Mouse (Mus musculus): ENCODE measurements around the gene Nup98. TPM values are rescaled to one million over a fixed set of nuclear protein-coding genes. Genes with fewer than 3 reads are reported as not detected.

Gene Nup98
- polyA plus RNA-seq, 1 experiment from 2014 or later: 13.3 TPM

- Histone ChIP-seq H3K27me3 (replicated peaks; ENCODE audit: control insufficient read depth, insufficient read depth, low read length) (no peaks in the 10 kb centered on the region), H3K36me3 (ENCODE audit: control insufficient read depth, insufficient read depth) (peaks cover 42% of the 10 kb centered on the region), H3K9me3 (ENCODE audit: control insufficient read depth) (no peaks in the 10 kb centered on the region), H3K4me3 (ENCODE audit: low read depth, low read length) (no peak overlapping the region), H3K4me2 (replicated peaks; ENCODE audit: low read depth) (no peak overlapping the region), H3K9ac (ENCODE audit: low read depth, low read length) (no peak overlapping the region), H3K4me1 (replicated peaks; ENCODE audit: control insufficient read depth, insufficient read depth, low read length) (no peaks in the 10 kb centered on the region), H3K27ac (ENCODE audit: low read depth, low read length) (no peak overlapping the region)
- no peak for TF ChIP-seq CTCF (IDR thresholded peaks at IDR 0.05; ENCODE audit: low read depth)
- WGBS: 77% methylated on average over 6 of the region's 6 CpGs
- no peak for ATAC-seq
These were observed 92.6 kb downstream of the Nup98 start for GRCm38 (mm10) chr7:102117382-102117781.

- H3K4me2 ChIP-seq (replicated peaks; ENCODE audit: low read depth): no peak within 1 kb of the TSS
- 41% methylated on average over 7 of the region's 7 CpGs for WGBS
- H3K27ac ChIP-seq (ENCODE audit: low read depth, low read length): no peak within 1 kb of the TSS
- ATAC-seq: no peak
- no peaks in the 10 kb centered on the region for H3K9me3 ChIP-seq (ENCODE audit: control insufficient read depth)
- no peak within 1 kb of the TSS for H3K4me3 ChIP-seq (ENCODE audit: low read depth, low read length)
- no peaks in the 10 kb centered on the region for H3K4me1 ChIP-seq (replicated peaks; ENCODE audit: control insufficient read depth, insufficient read depth, low read length)
- no peak within 1 kb of the TSS for H3K9ac ChIP-seq (ENCODE audit: low read depth, low read length)
- no peak for TF ChIP-seq CTCF (IDR thresholded peaks at IDR 0.05; ENCODE audit: low read depth)
- H3K36me3 ChIP-seq (ENCODE audit: control insufficient read depth, insufficient read depth): peaks cover 36% of the 10 kb centered on the region
- no peaks in the 10 kb centered on the region for H3K27me3 ChIP-seq (replicated peaks; ENCODE audit: control insufficient read depth, insufficient read depth, low read length)
These were observed 93.2 kb downstream of the Nup98 start, which contains the start of gene Chrna10 for GRCm38 (mm10) chr7:102116579-102117331. Gene Chrna10 (minus strand): TSS chr7:102116828.

GRCm38 (mm10) chr7:102113151-102113729 lies 96.7 kb downstream of the Nup98 start:
- H3K27ac ChIP-seq (ENCODE audit: low read depth, low read length): no peak overlapping the region
- H3K9ac ChIP-seq (ENCODE audit: low read depth, low read length): no peak overlapping the region
- no peak overlapping the region for H3K4me3 ChIP-seq (ENCODE audit: low read depth, low read length)
- ATAC-seq: no peak
- H3K36me3 ChIP-seq (ENCODE audit: control insufficient read depth, insufficient read depth): peaks cover 3% of the 10 kb centered on the region; the same call in 1 of the 2 replicates
- 74% methylated on average over 45 of the region's 45 CpGs for WGBS
- no peaks in the 10 kb centered on the region for H3K4me1 ChIP-seq (replicated peaks; ENCODE audit: control insufficient read depth, insufficient read depth, low read length)
- no peak overlapping the region for H3K4me2 ChIP-seq (replicated peaks; ENCODE audit: low read depth)
- TF ChIP-seq CTCF (IDR thresholded peaks at IDR 0.05; ENCODE audit: low read depth): no peak
- no peaks in the 10 kb centered on the region for H3K9me3 ChIP-seq (ENCODE audit: control insufficient read depth)
- no peaks in the 10 kb centered on the region for H3K27me3 ChIP-seq (replicated peaks; ENCODE audit: control insufficient read depth, insufficient read depth, low read length)

- no peak for TF ChIP-seq CTCF (IDR thresholded peaks at IDR 0.05; ENCODE audit: low read depth)
- no peaks in the 10 kb centered on the region for H3K9me3 ChIP-seq (ENCODE audit: control insufficient read depth)
- H3K27ac ChIP-seq (ENCODE audit: low read depth, low read length): no peak overlapping the region
- 89% methylated on average over 4 of the region's 4 CpGs for WGBS
- no peak overlapping the region for H3K9ac ChIP-seq (ENCODE audit: low read depth, low read length)
- H3K27me3 ChIP-seq (replicated peaks; ENCODE audit: control insufficient read depth, insufficient read depth, low read length): no peaks in the 10 kb centered on the region
- H3K4me2 ChIP-seq (replicated peaks; ENCODE audit: low read depth): no peak overlapping the region
- H3K4me3 ChIP-seq (ENCODE audit: low read depth, low read length): no peak overlapping the region
- no peak for ATAC-seq
- no peaks in the 10 kb centered on the region for H3K4me1 ChIP-seq (replicated peaks; ENCODE audit: control insufficient read depth, insufficient read depth, low read length)
- H3K36me3 ChIP-seq (ENCODE audit: control insufficient read depth, insufficient read depth): no peaks in the 10 kb centered on the region
These were observed 100.2 kb downstream of the Nup98 start for GRCm38 (mm10) chr7:102109746-102110145.

DNA sequence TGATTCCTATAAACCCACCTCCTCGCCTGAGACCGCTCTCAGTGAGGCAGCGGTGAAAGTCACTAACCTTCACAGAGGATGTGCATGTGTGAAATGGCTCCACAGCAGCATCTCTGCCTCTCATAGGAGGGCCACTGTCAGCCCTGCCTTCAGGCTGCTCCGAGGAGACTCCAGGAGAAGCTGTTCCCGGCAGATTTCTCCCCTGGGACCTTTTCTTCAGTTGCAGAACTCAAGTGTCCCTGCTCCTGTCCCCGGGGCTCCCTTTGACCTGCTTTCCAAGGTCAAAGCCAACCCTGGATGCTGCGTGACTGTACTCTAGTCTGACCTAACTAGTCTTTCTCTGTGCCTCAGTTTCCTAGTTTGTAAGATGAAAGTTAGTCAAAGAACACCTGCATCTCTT lies 100.8 kb downstream of the Nup98 start, which contains the start of gene Art5:
Gene Art5 (minus strand): TSS at position 319 of the 400 bp plus-strand sequence.
- H3K4me1 ChIP-seq (replicated peaks; ENCODE audit: control insufficient read depth, insufficient read depth, low read length): no peaks in the 10 kb centered on the region
- no peaks in the 10 kb centered on the region for H3K27me3 ChIP-seq (replicated peaks; ENCODE audit: control insufficient read depth, insufficient read depth, low read length)
- no peak for TF ChIP-seq CTCF (IDR thresholded peaks at IDR 0.05; ENCODE audit: low read depth)
- no peak within 1 kb of the TSS for H3K9ac ChIP-seq (ENCODE audit: low read depth, low read length)
- no peak for ATAC-seq
- 68% methylated on average over 7 of the region's 7 CpGs for WGBS
- H3K9me3 ChIP-seq (ENCODE audit: control insufficient read depth): no peaks in the 10 kb centered on the region
- H3K36me3 ChIP-seq (ENCODE audit: control insufficient read depth, insufficient read depth): no peaks in the 10 kb centered on the region
- H3K27ac ChIP-seq (ENCODE audit: low read depth, low read length): no peak within 1 kb of the TSS
- no peak within 1 kb of the TSS for H3K4me2 ChIP-seq (replicated peaks; ENCODE audit: low read depth)
- no peak within 1 kb of the TSS for H3K4me3 ChIP-seq (ENCODE audit: low read depth, low read length)

DNA sequence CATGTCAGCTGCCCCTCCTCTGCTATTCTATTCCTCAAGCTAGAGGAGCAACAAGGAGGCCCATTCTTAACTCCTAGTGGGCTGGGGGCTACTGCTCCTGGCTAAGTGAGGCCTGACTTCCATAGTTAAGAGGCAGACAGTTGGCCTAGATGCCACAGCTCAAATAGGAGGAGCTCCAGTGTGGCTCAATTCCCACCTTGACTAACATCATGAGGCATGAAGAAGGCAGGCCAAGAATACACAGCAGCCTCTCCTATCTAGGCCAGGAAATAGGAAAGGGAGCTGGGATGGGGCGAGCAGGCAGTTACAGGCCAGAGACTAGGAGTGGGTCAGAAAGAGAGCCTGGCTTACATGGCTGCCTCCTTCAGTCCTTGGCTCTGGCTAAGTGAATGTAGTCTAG lies 101.8 kb downstream of the Nup98 start:
- Histone ChIP-seq H3K27ac (ENCODE audit: low read depth, low read length) (no peak overlapping the region), H3K9me3 (ENCODE audit: control insufficient read depth) (no peaks in the 10 kb centered on the region), H3K36me3 (ENCODE audit: control insufficient read depth, insufficient read depth) (no peaks in the 10 kb centered on the region), H3K4me1 (replicated peaks; ENCODE audit: control insufficient read depth, insufficient read depth, low read length) (no peaks in the 10 kb centered on the region), H3K4me2 (replicated peaks; ENCODE audit: low read depth) (no peak overlapping the region), H3K4me3 (ENCODE audit: low read depth, low read length) (no peak overlapping the region), H3K27me3 (replicated peaks; ENCODE audit: control insufficient read depth, insufficient read depth, low read length) (no peaks in the 10 kb centered on the region), H3K9ac (ENCODE audit: low read depth, low read length) (no peak overlapping the region)
- 69% methylated on average over 1 of the region's 1 CpGs for WGBS
- ATAC-seq: no peak
- no peak for TF ChIP-seq CTCF (IDR thresholded peaks at IDR 0.05; ENCODE audit: low read depth)

All from intestine, postnatal 0 days (tissue).